21 mouse cellular contexts compared by ENCODE assay signal in genomic region chr1:47119636-47120035, GRCm38 (mm10).
DNase-seq lines count a peak whose midpoint lies in the region; ATAC-seq and TF ChIP-seq lines count a peak whose summit lies in the region.
"Had no signal": no experiment of that assay in that cellular context is flagged by ENCODE, and none has a peak within 500 bp of the region (broad histone marks: within the 10 kb centered on the region; RNA-seq: fewer than 3 reads in every experiment).

No protein-coding gene starts in this region.

- H3K4me1 ChIP-seq in hindbrain, postnatal 0 days (ENCODE audit: insufficient read depth, low read length) = no peaks in the 10 kb centered on the region
- H3K4me1 ChIP-seq in hindbrain, embryonic 16.5 days (ENCODE audit: control insufficient read depth, insufficient read depth, low read depth, low read length) = no peaks in the 10 kb centered on the region
- H3K4me1 ChIP-seq: heart, embryonic 15.5 days; midbrain, embryonic 13.5 days; neural tube, embryonic 13.5 days had no signal

- H3K9ac ChIP-seq in hindbrain, postnatal 0 days (replicated peaks; ENCODE audit: low read length) = no peak overlapping the region
- H3K9ac ChIP-seq in hindbrain, embryonic 16.5 days (ENCODE audit: low read depth, low read length) = no peak overlapping the region
- H3K9ac ChIP-seq: heart, embryonic 15.5 days; liver, postnatal 0 days; midbrain, embryonic 13.5 days; neural tube, embryonic 13.5 days had no signal

- no peaks in the 10 kb centered on the region for H3K27me3 ChIP-seq in hindbrain, postnatal 0 days (ENCODE audit: insufficient read depth, low read length)
- no peaks in the 10 kb centered on the region for H3K27me3 ChIP-seq in hindbrain, embryonic 16.5 days (replicated peaks; ENCODE audit: control insufficient read depth, insufficient read depth, low read length)
- H3K27me3 ChIP-seq: heart, embryonic 15.5 days; midbrain, embryonic 13.5 days; neural tube, embryonic 13.5 days had no signal

- no peaks in the 10 kb centered on the region for H3K9me3 ChIP-seq in hindbrain, postnatal 0 days (ENCODE audit: low read length)
- no peaks in the 10 kb centered on the region for H3K9me3 ChIP-seq in hindbrain, embryonic 16.5 days (ENCODE audit: control insufficient read depth, low read length)
- H3K9me3 ChIP-seq: heart, embryonic 15.5 days; midbrain, embryonic 13.5 days; neural tube, embryonic 13.5 days had no signal

- H3K4me2 ChIP-seq in hindbrain, postnatal 0 days (ENCODE audit: low read depth, low read length) = no peak overlapping the region
- no peak overlapping the region for H3K4me2 ChIP-seq in hindbrain, embryonic 16.5 days (ENCODE audit: low read length)
- H3K4me2 ChIP-seq: heart, embryonic 15.5 days; midbrain, embryonic 13.5 days; neural tube, embryonic 13.5 days had no signal

- H3K4me3 ChIP-seq in hindbrain, postnatal 0 days (ENCODE audit: low read length) = no peak overlapping the region
- no peak overlapping the region for H3K4me3 ChIP-seq in hindbrain, embryonic 16.5 days (ENCODE audit: low read length)
- H3K4me3 ChIP-seq: heart, embryonic 15.5 days; midbrain, embryonic 13.5 days; neural tube, embryonic 13.5 days had no signal

- no peaks in the 10 kb centered on the region for H3K36me3 ChIP-seq in hindbrain, postnatal 0 days (ENCODE audit: insufficient read depth, low read length)
- H3K36me3 ChIP-seq in hindbrain, embryonic 16.5 days (ENCODE audit: control insufficient read depth, insufficient read depth, low read length) = no peaks in the 10 kb centered on the region
- H3K36me3 ChIP-seq: heart, embryonic 15.5 days; midbrain, embryonic 13.5 days; neural tube, embryonic 13.5 days had no signal

- WGBS in hindbrain, postnatal 0 days = 72% methylated on average over 1 of the region's 1 CpGs
- WGBS in hindbrain, embryonic 16.5 days = 94% methylated on average over 1 of the region's 1 CpGs

- TF ChIP-seq CTCF in hindbrain, postnatal 0 days (IDR thresholded peaks at IDR 0.05; ENCODE audit: low read depth) = no peak

- H3K27ac ChIP-seq in hindbrain, postnatal 0 days = no peak overlapping the region
- H3K27ac ChIP-seq in hindbrain, embryonic 16.5 days (ENCODE audit: low read depth, low read length) = no peak overlapping the region
- H3K27ac ChIP-seq: heart, embryonic 15.5 days; kidney, postnatal 0 days; midbrain, embryonic 13.5 days; neural tube, embryonic 13.5 days; stomach, postnatal 0 days had no signal

- intact Hi-C loops in left cerebral cortex, postnatal 4 days (cut with DNase I) = no loop called here

- DNase-seq in hindbrain, postnatal 0 days (ENCODE audit: low spot score) = no peak
- peak; percentile 63 for DNase-seq in layer of hippocampus, adult 11-12 months (ENCODE audit: low spot score)
- DNase-seq in layer of hippocampus, adult 9-11 months = peak; percentile 64
- peak; percentile 8 for DNase-seq in left cerebral cortex, postnatal 4 days
- no peak for DNase-seq in T-cell, adult 2 months (ENCODE audit: low spot score)
- DNase-seq in urinary bladder, postnatal 14 days (ENCODE audit: low spot score) = no peak
- DNase-seq: adrenal gland, adult 2 months; B cell, adult 2 months; embryo, embryonic 11 days; gastrocnemius, postnatal 36 days; kidney, adult 11 months; liver; liver, postnatal 0 days; lung, postnatal 14 days had no signal

- 0 out of 2 replicates have a peak, but pooled peaks have one; percentile 47 for ATAC-seq in hindbrain, postnatal 0 days
- ATAC-seq in hindbrain, embryonic 16.5 days = no peak
- no peak for ATAC-seq in monocyte, adult 5-6 weeks (replicated peaks; ENCODE audit: insufficient number of reproducible peaks, low FRiP score, low TSS enrichment, poor library complexity, severe bottlenecking)
- ATAC-seq: liver, postnatal 0 days; midbrain, embryonic 13.5 days had no signal

Comparison
In these comparisons a context has a peak if more than half of its experiments do, and no peak if none do; other contexts are left out.
1. DNase-seq: peak in layer of hippocampus, adult 11-12 months (single experiment), layer of hippocampus, adult 9-11 months (single experiment) and left cerebral cortex, postnatal 4 days (single experiment); none in hindbrain, postnatal 0 days (single experiment), T-cell, adult 2 months (single experiment) and urinary bladder, postnatal 14 days (single experiment).